Mouse (Mus musculus) kidney, adult 8-10 months (tissue): ENCODE measurements around the gene Apbb2.

Experiments used
- DNase-seq, 2 experiments: peaks; one replicate each; pipeline ENCODE4 v3.0.0; 2022

Gene Apbb2

DNA sequence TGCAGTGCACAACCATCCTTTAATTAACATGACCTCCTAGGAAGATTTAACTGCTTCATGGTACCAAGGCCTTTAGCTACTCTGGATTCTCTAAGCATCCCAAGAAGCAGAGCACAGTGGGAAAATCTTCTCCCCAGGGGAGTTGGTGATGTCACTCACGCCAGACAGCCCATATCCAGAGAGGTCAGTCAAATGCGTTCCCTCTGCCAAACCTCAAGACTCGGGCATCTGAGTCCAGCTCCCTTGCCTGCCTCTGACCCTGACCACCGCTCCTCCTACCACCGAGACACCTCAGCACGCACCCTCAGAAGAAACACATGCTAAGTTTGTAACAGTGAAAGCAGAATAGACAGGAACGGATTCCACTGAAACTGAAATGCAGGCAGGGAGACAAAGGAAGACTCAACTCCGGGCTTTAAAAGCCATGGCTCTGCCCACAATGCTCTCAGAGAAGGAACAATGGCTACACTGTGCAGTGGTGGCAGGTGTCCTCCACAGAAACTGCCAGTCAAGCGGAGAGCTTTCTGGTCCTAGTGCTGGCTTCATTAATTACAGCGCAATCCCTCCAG lies 72.9 kb downstream of the Apbb2 start:
- DNase-seq, result no peak

DNA sequence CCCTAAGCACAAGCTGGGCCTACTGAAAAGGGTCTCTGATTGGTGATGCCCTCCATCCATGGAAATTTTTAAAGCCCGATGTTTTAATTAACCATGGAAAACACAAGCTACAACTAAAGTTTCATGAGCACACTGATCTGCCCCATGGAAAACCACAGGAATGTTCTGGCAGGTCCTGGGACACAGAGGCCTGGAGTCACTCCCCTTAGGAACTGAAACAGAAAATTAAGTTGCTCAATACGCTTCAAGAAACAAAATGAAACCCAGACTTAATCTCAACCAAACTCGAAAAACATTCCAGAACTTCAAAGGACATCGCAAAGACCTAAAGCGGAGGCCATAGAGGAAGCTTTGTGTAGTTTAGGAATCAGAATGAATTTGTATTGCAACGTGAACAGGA lies 74.8 kb downstream of the Apbb2 start:
- peak in 1 of 2 experiments; percentile 38 for DNase-seq

DNA sequence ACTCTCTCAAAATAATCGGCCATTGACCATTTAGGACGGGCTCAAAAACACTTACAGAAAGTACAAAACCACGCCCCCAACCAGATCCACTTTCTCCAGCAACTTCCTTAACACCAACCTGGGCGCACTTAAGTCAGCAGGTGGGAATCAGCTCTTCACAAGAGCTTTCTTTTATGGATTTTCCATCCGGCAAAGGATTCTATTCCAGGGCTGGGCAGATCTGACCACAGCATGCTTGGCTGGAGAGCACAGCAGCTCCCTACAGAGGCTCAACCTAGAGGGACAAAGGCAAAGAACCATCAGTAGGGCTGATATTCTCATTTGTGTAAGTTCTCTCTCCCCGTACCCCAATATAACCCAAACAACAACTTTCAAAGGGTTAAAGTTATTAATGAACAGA lies 75.2 kb downstream of the Apbb2 start:
- DNase-seq, result no peak

- no peak for DNase-seq
Measured at GRCm38 (mm10) chr5:66542521-66542920, 76.1 kb downstream of the Apbb2 start.

- DNase-seq, result peak in 1 of 2 experiments; percentile 60
Measured at GRCm38 (mm10) chr5:66541385-66541784, 77.2 kb downstream of the Apbb2 start.

- no peak for DNase-seq
Measured at GRCm38 (mm10) chr5:66540246-66540645, 78.3 kb downstream of the Apbb2 start.

GRCm38 (mm10) chr5:66537811-66538210 lies 80.8 kb downstream of the Apbb2 start:
- no peak for DNase-seq

- DNase-seq, result no peak
Measured at GRCm38 (mm10) chr5:66536696-66537358, 81.8 kb downstream of the Apbb2 start.

- DNase-seq, result no peak
Measured at GRCm38 (mm10) chr5:66535566-66536236, 82.9 kb downstream of the Apbb2 start.

GRCm38 (mm10) chr5:66533711-66534425 lies 84.7 kb downstream of the Apbb2 start:
- DNase-seq, result no peak

DNA sequence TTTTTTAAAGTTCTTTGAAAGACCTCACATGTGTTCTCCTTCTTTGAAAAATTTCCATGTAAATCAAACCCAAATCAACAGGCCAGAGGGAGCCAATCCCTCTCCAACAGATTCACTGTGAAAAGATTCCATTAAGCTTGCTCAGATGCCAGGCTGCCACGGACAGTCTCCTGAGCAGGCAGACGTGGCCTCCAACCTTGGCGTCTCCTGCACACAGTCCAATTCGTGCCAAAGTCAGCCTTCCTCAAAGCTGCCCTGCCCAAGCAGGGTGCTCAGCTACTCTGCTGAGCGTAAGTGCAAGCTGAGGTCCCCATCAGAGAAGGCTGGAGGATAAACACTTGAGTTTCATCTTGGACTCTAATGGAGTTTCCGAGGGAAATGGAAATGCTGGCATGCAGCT lies 85.8 kb downstream of the Apbb2 start:
- DNase-seq, result peak in 1 of 2 experiments; percentile 33

GRCm38 (mm10) chr5:66530361-66530760 lies 88.2 kb downstream of the Apbb2 start:
- no peak for DNase-seq

- DNase-seq, result no peak
Measured at GRCm38 (mm10) chr5:66529631-66530030, 89.0 kb downstream of the Apbb2 start.

DNA sequence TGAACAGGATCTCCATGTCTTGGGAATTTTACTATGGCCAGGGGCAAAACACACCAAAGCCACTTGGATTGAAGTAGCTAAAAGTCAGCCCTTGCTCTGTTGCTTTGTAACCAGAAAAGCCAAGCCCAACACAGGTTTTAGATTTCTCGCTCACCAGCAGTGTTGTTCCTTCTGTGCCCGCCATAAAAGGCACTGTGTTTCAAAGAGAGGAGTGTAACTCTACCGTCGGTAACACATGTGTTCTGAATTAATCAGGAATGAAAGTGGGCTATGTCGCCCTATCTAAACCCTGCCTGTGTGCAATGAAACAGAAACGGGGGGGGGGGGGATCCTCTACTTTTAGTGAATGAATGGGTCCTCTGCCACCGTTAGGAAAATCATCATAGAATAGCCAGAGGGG lies 90.0 kb downstream of the Apbb2 start:
- no peak for DNase-seq

DNA sequence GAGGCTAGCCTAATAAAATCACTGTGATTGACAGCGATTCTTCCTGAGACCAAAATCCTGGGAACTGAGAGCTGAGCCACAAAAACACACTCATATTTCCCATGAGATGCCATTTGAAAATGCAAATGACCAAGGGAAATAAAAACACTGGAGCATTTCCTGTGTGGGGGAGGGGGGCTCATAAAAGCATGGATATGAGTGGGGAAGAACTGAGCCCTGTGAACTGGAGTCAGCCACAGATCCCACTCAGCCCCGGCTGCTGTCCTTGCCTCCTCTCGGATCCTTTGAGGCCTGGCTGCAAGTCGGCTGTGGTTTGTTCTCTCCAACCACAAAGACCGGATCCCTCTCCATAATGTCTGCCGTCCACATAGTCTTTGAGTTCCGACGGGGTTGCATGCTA lies 91.5 kb downstream of the Apbb2 start:
- DNase-seq, result peak in 1 of 2 experiments; percentile 38

- no peak for DNase-seq
Measured at GRCm38 (mm10) chr5:66525002-66525401, 93.6 kb downstream of the Apbb2 start.

DNA sequence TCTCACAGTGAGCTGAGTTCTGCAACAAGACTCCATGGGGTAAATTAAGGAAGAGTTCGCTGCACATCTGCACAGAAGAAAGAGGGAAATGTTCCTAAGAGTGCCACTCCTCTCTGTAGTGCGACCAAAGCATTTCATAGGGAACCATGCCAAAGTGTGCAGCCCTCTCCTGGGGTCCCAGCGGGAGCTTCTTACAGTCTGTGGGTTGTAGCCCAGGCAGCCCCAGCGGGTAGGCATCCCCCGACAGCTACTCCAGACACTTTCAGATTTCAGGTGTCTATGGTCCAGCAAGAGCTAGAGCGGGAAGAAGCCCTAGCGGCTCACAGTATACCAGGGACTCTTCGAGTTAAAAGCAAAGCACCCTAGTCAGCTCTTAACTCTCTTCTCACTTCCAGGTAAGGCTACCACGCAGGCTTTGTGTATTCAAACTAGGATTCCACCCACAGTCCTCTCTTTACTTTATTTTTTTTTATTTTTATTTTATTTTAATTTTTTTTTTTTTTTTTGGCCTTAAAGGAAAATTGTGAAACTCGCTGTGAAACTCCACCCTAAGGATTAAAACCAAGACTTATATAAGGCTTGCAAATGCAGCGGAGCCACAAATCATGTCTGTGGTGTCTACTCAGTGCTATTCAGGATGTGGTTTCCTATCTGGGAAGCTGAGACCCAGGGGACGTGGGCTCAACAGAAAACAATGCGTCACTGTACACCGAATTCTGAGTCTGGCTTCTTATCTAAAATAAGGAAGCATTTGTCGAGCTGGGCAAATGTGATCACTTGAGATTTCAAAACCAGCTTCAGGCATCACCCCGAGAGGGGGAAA lies 94.7 kb downstream of the Apbb2 start:
- DNase-seq, result peak in 1 of 2 experiments; percentile 36

GRCm38 (mm10) chr5:66521250-66521649 lies 97.3 kb downstream of the Apbb2 start:
- DNase-seq, result no peak

DNA sequence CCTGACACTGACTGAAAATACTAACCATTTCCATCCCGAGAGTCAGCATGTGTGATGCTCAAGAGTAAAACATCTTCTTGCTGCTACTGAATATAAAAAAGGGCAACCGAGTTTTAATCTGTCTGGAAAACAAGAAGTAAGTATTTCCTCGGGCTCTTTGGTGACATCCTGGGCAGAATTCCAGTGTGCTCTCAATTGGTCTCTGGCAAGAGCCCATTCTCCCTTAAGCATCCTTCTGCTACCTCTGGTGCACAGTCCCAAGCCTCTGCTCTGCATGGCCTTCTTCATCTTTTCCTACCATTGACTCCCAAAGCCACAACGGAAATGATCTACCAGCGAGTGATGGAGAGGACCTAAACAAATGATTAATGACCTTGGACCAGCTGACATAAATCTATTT lies 99.1 kb downstream of the Apbb2 start:
- DNase-seq, result no peak

DNA sequence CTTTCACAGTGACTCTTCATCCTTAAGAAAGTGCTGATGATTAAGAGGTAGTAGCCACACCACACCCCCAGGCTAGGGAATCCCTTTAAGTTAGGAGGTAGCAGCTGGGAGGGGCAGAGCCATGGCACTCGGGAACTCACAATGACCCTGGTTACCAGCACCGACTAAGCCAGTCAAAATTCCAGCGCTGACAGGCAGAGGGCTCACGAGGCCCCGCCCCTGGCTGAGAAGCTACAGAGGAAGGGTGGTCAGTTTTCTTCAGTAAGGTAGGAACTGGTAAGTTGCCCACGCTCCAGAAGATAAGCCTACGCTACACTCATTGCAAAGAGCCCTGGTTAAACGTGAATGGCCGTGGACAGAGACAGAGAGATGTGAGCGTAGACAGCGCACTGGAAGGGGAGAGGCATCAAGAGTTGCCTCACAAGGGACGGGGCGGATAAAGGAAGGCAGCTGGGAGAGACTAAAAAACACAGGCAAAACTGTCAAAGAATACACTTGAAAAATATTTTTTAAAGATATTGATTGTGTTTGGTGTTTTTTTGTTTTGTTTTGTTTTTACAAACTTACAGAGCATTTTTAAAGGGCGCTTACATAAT lies 100.1 kb downstream of the Apbb2 start:
- DNase-seq, result no peak

DNA sequence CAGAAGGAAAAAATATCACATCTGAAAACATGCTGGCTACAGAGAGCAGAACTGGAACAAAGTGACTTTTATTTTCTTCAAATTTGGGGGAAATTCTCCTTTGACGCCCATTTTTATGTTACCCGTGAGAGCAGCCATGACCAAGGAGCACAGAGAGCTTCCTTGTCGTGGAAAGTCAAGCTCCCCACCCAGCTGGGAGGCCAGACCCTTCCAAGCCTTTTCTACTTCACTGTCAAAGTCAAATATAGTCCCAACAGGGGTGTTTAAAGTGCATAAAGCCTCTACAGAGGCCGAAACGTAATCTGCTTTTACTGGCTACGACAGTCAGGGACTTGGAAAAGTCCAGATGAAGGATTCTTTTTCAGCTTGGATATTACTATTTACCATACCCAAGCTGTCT lies 101.1 kb downstream of the Apbb2 start:
- DNase-seq, result no peak

- DNase-seq, result no peak
Measured at GRCm38 (mm10) chr5:66516311-66516710, 102.3 kb downstream of the Apbb2 start.
